Mouse (Mus musculus): ENCODE results near the gene Igfn1.

Igfn1 gene

DNA sequence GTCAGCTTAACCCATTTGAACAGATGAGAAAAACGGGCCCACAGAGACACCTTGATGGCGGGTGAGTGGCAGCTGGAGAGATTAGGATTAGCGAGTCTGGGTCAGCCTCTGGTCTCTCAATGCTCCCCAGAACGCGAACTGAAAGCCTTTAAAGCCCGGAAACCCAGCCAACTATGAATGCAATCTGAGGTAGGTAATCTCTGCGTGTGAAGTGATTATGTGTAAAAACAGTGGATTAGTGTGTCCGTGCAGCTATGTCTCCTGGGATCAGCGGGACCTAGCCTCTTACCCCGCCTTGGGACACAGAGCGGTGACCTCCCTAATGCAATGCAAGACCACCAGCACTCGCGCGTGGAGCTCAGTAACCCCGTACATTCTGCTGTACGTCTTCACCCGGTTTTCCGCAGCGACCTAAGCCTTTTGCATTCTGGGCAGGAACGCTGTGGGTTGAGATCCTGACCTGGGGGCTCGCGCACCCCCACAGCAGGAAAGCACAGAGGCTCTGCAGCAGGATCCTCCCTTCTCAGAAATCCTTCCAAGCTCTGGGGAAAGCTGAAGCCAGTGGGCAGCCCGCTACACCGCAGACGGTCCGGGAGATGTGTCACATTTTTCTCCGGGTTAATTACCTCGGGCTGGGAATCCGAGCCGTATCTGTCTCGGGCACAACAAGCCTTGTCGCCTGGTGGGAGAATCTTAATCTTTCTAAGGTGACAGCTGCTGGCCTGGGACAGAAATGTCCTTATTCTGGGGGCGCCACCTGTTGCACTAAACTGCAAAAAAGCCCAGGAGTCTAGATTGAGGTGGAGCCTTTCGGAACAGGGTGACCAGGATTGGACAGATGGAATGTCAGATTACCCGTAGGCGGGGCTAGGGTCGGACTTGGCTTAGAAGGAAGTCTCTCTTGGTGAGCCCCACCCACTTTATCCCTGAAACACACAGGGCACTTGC lies 1.3 kb upstream of the Igfn1 start, which contains the start of gene Tmem9:
Gene Tmem9 (plus strand): TSS at position 940 of the 948 bp plus-strand sequence.
- peak; percentile 46 for DNase-seq

DNA sequence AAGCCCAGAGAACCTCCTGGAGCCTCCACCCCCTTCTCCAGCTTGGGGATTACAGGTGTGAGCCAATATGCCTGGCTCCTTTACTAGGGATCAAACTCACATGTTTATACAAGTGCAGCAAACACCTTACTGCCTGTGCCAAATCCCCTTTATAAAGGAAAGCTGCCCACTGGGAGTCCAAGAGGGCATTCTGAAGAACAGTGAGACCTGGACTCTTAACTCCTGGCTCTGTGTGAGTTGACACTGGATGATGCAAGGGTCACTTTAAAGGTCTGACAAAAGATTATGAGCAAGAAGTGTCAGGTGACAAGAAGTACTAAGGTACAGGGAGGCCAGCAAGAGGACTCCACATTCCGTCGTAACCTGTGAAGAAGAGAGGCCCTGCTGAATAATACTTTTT lies 4.7 kb downstream of the Igfn1 start:
- DNase-seq, result no peak

DNA sequence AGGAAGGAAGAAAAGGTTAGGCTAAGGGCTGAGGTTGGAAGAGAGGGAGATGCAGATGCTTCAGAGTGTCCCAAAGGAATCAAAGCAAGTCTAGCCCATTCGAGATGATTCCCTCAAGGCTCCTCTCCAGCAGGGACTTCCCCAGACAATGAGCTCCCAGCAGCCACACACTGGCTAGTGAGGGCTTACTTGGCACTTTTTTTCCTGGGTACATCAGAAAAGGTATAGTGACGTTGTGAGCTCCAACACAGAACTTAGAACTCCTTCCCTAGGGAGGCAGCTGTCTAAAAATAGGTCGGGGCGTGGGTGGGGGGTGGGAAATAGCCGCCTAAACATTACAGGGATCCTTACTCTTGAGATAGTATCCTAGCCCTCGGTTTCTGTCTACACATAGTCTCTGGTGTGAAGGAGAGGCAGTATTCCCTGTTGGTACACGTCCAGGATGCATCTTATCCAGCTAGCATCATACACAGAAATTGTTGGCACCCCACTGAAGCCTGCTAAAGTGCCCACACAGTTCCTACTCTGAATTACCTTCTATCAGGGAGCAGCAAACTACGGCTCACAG lies 6.3 kb downstream of the Igfn1 start:
- DNase-seq, result no peak

DNA sequence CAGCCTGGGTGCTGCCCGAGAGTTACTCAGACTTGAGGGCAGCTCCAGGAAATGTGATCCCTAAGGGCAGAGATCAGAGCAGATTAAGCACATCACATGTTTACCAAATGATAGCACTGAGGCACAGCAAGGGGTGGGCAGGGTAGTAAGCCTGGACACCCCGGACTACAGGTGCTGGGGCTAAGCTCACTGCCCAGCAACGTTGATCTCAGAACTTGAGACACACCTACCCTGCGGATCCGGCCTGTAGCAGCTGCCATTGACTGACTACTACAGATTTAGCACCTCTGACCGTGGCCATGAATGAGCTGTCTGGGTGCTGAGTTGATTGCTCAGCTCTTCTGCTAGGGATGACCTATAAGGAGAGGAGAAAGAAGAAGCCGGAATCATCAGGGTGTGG lies 8.6 kb downstream of the Igfn1 start:
- no peak for DNase-seq

DNA sequence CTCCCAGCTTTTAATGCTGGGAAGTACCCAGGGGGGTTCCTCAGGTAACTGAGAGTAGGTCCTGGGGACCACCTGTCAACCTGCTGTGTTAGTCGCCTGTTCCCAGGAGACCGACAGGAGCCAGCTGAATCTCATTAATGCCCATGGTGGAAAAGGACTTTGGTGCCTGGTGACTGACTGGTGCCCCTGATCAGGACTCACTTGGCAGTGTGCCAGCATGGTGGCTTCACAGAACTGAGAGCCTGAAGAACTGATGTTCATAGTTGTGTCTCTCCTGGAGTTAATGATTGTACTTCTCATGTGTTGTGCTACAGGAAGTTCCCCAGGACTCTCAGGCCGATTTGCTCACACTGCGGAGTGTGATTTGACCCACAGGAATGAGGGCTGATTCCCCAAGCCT lies 12.7 kb downstream of the Igfn1 start:
- no peak for DNase-seq

DNA sequence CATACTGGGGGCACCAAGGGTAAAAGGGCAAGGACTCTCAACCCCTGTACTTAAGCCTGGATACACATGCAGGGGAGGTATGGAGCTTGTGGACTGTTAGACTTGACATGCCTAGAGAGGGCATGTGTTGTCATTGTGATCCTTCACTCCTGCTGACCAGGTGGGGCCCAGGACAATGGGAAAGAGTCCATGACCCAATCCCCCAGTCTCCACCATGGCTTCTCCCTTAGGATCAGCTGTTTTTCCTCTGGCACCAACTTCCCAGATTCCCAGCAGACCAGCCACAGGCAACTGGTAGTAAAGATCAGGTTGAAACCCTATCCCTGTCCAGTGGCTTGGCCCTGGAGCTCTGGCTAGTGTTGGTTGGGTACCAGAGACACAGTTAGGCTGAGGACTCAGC lies 16.3 kb downstream of the Igfn1 start:
- DNase-seq, result no peak

DNA sequence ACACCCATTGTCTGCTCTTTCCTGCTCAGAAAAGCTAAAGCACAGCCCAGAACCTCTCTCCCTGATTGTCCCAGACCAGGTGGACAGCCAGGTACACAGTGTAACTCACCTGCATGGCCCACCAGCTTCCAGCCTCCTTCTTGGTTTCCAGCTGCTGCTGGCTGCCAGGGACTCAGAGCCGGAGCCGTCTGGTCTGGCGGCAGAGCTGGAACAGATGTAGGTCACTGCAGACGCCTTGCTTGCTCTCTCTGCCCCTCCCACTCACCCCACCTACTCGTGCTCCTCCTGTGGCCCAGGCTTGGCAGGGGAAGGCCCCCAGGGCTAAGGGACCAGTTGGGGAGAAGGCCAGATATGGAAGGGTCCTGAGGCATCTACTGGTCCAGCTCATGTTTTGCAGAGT lies 22.0 kb downstream of the Igfn1 start:
- no peak for DNase-seq

DNA sequence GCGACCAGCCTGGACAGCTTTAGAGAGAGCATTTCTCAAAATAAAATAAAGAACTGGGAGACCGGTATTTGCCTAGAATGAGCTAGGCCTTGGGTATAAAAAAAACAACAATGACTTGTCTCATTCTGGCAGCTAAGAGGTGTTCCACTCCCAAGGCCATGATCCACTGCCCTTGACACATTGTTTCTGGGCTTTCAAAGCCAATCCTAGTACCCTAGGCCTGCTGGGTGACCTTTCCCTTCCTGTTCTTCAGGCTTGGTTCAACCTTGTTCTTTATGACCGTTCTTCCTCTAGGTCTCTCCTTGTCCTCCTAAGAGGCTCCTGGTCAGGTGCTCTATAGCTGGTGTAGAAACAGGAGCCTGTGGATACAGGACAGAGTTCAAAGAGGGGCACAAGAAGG lies 33.6 kb downstream of the Igfn1 start:
- no peak for DNase-seq

DNA sequence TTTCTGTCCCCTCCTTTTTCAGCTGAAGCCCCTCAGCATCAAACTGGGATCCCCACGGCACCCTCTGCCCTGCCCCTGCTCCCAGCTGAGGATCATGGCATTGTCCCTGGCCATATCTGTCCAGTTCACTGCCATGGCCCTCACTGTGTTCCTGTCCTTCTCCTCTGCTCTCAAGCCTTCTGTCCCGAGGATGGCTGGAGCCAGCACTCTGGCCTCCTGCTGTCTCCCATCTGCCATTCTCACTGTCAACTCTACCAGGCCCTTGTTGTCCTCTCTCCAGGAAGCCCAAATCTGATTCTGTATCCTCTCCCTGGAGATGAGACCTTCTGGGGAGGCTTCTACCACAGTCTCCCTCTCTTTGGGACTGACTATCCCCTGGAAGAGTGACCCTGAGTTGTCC lies 35.7 kb downstream of the Igfn1 start:
- no peak for DNase-seq

DNA sequence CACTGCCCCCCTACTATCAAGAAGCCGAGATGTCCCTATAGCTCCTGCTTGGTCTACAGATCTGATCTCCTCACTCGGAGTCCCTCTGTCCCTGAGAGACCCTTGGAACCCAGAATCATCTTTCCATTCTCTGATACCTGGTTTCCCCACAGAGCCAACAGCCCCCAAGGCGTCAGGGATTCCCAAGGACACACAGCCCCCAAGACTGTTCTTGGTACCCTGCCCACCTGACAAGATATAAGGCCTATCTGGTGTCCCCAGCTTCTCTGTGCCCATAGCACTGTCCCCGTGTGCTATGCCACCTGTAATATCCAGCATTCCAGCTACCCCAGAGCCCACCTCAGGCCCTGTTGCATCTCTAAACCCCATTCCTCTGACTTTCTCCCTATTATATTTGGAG lies 38.4 kb downstream of the Igfn1 start:
- no peak for DNase-seq

DNA sequence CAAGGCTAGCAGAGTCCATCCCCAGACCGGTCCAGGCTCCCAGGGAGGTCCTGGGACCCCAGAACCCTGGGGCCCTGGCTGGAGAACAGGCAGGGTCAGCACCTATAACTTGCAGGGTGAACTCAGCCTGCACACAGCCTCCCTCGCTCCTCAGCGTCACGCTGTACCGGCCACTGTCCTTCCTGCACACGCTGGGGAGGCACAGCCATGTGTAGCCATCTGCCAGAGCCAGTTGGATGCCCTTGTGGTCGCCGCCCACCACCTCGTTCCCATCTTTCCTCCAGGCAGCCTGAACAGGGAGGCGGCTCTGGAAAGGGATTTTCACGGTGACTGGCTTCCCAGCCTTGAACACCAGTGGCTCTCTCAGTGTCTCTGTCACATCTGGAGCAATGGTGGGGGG lies 41.6 kb downstream of the Igfn1 start:
- peak; percentile 25 for DNase-seq

DNA sequence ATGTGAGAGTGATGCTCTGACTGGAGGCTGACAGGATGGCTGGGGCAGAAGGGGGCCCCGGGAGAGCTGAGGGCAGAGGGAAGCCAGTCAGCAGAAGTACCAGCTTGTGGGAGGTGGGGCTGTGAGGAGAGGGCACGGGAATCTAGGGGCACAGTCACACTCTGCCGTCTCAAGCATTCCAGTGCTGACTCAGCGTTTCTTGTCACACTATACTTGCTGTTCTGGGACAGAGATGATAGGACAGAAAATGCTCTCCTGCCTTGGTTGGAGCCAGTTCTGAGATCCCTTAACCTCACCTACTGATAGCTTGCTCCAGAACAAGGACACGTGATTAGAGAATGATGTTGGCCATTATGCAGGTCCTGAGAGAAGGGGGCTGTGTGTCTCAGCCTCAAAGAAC lies 43.0 kb downstream of the Igfn1 start:
- DNase-seq, result no peak

DNA sequence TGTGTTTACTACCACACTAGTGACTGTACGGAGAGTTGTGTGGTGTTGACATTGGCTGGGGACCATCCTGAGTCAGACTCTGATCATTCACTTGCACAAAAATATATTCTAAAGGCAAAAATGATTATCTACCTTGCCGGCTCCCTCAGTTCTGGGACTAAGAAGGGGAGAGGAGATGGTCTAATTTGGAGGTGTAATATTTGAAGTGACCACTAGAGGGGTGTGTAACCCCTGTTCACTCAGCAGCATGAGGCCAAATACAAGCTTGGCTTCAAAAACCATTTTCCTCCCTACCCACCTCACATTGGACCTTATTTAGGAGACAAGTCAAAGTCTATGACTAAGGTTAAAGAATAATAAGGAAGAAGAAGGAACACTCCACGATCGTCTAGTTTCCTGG lies 47.7 kb downstream of the Igfn1 start:
- no peak for DNase-seq

DNA sequence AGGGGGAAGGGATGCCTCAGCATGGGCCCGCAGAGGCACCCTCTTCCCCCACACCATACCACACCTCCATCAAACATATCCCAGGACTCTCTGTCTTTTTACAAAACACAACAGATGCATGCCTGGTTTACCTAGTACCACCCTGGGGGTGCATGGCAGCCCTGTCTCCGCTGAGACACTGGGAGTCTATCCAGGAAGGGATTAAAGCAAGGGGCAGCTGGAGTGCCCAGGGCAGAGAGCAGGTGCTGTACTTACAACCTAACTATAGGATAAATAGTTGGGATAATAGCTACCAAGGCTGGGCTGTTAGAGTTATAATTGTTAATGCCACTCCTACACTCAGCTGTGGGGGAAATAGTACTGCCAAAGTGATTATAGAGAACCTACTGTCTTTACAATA lies 57.3 kb downstream of the Igfn1 start:
- DNase-seq, result no peak

DNA sequence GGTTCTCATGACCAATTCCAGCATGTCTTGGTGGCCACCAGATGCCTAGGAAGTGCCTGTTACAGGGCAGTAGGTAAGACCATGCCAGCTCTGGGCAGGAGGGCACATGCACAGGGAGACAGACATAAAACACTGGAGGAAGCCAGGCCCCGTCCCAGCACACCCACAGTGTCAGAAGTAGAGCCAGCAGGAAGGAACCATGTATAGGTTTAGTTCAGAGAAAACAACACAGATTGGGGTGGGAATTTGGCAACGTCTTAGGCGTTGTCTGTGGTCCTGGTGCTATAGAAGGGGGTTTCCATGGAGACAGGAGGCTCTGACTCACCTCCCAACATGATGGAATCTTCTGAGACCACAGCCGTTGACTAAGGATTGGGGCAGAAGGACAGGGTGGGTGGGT lies 59.9 kb downstream of the Igfn1 start:
- no peak for DNase-seq

DNA sequence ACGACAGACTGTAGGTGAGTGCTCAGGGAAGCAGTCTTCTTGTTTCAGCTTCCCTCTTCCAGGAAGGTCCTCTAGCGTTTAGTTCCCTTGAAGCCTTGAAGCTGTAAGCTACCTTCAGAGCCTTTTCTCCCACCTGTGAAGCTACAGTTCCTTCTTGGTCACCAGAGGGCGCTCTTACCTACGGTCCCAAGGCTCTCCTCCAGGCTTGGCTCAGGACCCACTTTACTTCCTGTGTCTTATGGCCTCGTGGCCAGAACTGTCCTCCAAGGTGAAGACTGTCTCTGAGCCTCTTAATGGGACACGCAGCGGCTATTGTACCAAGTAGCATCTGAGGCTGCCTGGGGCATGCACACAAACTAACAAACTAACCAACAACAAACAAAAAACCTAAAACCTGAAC lies 60.4 kb downstream of the Igfn1 start:
- peak; percentile 48 for DNase-seq

DNA sequence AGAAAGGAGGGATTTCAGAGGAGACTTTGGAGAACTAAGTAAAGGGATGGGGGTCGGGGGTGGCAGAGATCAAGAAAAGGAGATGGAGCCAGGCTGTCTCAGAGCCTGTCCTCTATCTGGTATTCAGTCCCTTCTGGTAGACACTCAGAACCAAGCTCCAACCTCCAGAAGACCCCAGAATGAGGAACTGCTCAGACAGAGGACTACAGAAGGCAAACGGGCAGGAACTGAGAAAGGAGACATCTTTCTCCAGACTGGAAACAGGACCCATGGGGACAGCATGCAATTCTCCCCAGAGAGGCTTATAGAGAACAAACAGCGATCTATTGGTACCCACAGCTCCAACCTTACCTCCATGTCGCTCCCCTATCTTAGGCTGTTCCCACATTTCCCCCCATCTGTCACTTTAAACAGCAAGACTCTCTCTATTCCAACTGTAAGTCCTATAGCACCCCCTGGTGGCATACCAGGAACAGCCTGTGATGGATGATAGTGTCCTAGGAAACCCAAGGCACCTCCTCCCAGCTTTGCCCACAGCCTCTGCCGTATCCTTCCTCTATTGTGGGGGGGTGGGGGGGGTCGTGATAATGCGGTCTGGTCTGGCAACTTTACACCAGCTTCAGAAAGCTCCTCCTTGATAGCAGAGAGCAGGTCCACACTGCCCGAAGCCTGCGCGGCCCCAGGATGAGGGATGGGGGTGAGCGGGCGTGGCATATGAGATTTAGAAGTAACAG lies 61.4 kb downstream of the Igfn1 start:
- DNase-seq, result peak; percentile 85

DNA sequence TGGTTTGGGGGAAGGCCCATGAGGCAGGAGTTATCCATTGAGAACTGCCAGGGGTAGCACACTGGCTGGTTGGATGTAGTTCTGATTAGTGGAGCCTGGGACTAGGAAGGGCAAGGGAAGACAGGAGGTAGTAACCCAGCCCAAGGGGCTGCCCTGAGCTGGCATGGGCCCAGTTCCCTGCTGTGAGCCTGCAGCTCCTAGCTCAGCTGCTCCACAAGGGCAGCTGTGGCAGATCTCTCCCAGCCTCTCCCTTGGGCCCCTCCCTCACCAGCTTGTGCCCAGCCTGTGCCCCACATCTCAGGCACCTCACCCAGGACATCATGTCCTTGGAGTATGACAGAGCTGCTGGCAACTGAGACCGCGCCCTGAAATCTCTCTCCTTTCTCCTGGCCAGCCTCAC lies 62.4 kb downstream of the Igfn1 start:
- no peak for DNase-seq

DNA sequence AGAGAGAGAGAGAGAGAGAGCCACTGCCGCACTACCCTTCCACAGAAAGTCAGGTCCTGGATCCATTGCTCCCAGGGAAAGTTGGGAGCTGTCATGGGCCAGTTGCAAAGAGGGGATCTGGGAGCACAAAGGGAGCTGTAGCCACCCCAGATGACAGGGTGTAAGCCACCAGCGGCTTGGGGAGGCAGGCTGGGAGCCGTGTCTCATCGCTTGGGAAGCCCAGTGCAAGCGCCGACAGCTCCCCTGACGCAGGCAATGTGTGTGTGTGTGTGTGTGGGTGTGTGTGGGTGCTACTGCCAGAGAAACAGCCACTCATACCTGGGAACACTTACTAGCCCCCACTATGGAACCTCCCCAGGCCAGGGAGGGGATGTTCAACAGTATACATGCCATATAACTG lies 64.0 kb downstream of the Igfn1 start:
- no peak for DNase-seq

DNA sequence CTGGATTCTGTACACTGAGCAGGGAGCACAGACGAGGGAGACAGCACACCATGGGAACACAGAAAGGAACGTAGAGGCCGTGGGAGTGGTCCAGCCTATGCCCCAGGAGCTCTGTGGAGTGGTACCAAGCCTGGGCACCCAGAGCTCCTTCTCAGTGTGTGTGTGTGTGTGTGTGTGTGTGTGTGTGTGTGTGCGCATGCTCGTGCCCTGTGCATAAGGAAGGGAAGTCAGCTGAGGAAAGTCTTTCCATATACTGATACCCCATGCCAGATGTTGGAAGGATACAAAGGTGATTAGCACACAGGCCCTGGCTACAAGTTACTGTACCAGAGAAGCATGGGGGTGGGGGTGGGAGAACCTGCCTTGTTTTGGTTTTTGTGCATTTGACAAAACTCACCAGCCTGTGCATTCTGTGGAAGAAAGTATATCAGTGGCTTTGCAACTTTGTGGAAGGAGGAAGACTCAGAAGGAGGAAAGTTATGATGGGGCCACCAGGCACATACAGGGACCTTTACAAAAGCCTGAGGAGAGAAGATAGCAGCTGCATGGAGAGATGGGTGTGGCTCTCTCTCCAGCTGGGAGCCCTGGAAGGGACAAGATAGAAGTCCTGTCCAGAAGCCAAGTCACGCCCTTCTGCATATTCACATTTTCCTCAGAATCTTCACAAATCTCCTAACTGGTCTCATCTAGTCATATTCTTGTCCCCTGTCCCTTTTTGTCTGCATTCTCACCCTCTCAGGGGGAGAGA lies 64.7 kb downstream of the Igfn1 start:
- no peak for DNase-seq

DNA sequence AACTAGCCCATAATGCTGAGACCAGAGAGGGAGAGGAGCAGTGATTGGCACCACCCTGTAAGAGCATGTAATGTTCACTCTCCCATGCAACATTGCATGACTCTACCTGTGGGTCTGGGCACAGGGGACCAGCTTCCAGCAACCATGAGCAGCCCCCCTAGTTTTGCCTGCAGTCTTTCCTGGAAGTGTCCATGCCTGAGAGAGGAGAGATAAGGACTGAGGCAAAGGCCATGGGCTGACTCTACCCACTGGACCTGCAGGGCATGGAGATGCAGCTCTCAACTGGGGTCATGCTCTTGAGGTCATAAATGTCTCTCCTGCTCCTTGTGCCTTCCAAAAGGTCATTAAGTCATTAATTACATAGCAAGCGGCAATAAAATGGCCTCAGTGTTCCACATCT lies 70.1 kb downstream of the Igfn1 start:
- DNase-seq, result no peak

DNA sequence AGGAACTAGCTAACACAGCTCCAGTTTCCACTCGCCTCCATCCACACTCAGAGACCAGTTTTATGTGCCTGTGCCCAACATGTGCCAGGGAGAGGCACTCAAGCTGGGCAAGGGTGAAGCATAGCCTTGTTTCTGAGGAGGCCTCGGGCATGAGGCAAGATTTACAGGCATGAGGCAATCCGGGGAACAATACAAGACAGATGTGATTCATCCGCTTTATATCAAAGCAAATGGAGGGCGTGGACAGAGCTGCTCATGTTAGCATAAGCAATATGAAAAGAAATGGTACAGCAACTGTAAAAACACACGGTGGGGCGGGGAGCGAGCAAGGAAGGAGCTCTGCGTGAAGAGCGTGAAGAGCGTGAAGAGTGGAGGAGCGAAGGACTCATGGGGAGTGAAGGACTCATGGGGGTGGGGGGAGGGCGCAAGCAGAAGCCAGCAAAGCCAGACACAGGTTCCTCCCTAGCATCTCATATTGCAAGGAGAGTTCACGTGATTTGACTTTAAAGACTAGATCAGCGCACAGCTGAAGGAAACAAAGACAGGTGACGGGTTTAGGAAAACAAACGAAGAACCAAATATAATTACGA lies 72.3 kb downstream of the Igfn1 start:
- DNase-seq, result no peak

DNA sequence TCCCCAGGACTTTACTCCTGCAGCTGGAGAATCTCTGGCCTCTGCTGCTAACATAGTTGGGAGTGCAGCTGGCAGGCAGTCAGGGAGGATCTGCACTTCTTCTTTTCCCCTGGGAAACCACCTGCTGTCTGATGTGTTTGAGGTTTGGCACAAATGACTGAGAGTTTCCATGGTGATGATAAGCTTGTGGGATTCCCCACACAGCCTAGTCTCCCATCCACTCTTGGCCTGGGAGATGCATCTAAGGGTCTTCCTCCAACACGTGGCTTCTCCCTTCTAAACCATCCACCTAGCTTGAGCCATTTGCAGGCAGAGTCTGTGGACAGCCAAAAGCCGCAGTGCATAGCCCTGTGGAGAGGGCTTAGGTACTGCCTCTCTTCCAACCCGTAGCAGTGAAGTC lies 76.3 kb downstream of the Igfn1 start:
- peak; percentile 26 for DNase-seq
